Mouse (Mus musculus): ENCODE results near the gene Pik3c2a. TPM values are rescaled to one million over a fixed set of nuclear protein-coding genes. Genes with fewer than 3 reads are reported as not detected.
A peak's percentile ranks its signal among the peaks of the same experiment; 100 is the strongest.

Pik3c2a gene
- 10 to 100 TPM; 30.0 to 47.3 (median 38.5) TPM for total RNA-seq (2022)

GRCm38 (mm10) chr7:116443004-116443696, at the start of gene Pik3c2a:
TSS of gene Pik3c2a (minus strand) at chr7:116443449.
- peak; percentile 95 for DNase-seq

- DNase-seq: no peak
Measured at GRCm38 (mm10) chr7:116491113-116491512, 47.9 kb upstream of the Pik3c2a start.

- no peak for DNase-seq
Measured at GRCm38 (mm10) chr7:116485062-116485601, 41.9 kb upstream of the Pik3c2a start.

GRCm38 (mm10) chr7:116484213-116484612, 41.0 kb upstream of the Pik3c2a start:
- DNase-seq: no peak

GRCm38 (mm10) chr7:116483782-116484181, 40.5 kb upstream of the Pik3c2a start:
- DNase-seq: no peak

- no peak for DNase-seq
Measured at GRCm38 (mm10) chr7:116483106-116483505, 39.9 kb upstream of the Pik3c2a start.

GRCm38 (mm10) chr7:116476264-116476663, 33.0 kb upstream of the Pik3c2a start:
- DNase-seq: no peak

GRCm38 (mm10) chr7:116475836-116476235, 32.6 kb upstream of the Pik3c2a start:
- DNase-seq: no peak

- no peak for DNase-seq
Measured at GRCm38 (mm10) chr7:116462114-116462513, 18.9 kb upstream of the Pik3c2a start.

GRCm38 (mm10) chr7:116458985-116459441, 15.8 kb upstream of the Pik3c2a start:
- DNase-seq: no peak

GRCm38 (mm10) chr7:116457391-116457790, 14.1 kb upstream of the Pik3c2a start:
- DNase-seq: no peak

- DNase-seq: no peak
Measured at GRCm38 (mm10) chr7:116456964-116457363, 13.7 kb upstream of the Pik3c2a start.

GRCm38 (mm10) chr7:116446645-116447044, 3.4 kb upstream of the Pik3c2a start:
- no peak for DNase-seq

- peak; percentile 10 for DNase-seq
Measured at GRCm38 (mm10) chr7:116444326-116444809, 1.1 kb upstream of the Pik3c2a start.

GRCm38 (mm10) chr7:116443697-116444325, 562 bp upstream of the Pik3c2a start:
- no peak for DNase-seq

GRCm38 (mm10) chr7:116442226-116442625, 1.0 kb downstream of the Pik3c2a start:
- DNase-seq: no peak

- no peak for DNase-seq
Measured at GRCm38 (mm10) chr7:116441346-116441745, 1.9 kb downstream of the Pik3c2a start.

- no peak for DNase-seq
Measured at GRCm38 (mm10) chr7:116431661-116432060, 11.6 kb downstream of the Pik3c2a start.

GRCm38 (mm10) chr7:116430926-116431325, 12.3 kb downstream of the Pik3c2a start:
- DNase-seq: no peak

GRCm38 (mm10) chr7:116427206-116427605, 16.0 kb downstream of the Pik3c2a start:
- DNase-seq: no peak

- DNase-seq: no peak
Measured at GRCm38 (mm10) chr7:116425771-116426170, 17.5 kb downstream of the Pik3c2a start.

GRCm38 (mm10) chr7:116421081-116421480, 22.2 kb downstream of the Pik3c2a start:
- no peak for DNase-seq

GRCm38 (mm10) chr7:116409438-116409837, 33.8 kb downstream of the Pik3c2a start:
- no peak for DNase-seq

GRCm38 (mm10) chr7:116392329-116392728, 50.9 kb downstream of the Pik3c2a start:
- no peak for DNase-seq
